Mouse (Mus musculus) thymus, adult 2 months (tissue): ENCODE measurements around the gene Hdac11.

Experiments used
- CTCF ChIP-seq: fragments of 200-500 bp; IDR thresholded peaks from 2 replicates; pipeline ENCODE4 v1.5.1; 2012; ENCODE audit warnings: mild to moderate bottlenecking, control low read depth, low read length, moderate library complexity, borderline replicate concordance; ENCODE audit not compliant: control insufficient read depth, poor library complexity, insufficient read depth; ENCODE audit errors: extremely low read depth
- POLR2A ChIP-seq: fragments of 200-500 bp; IDR thresholded peaks from 2 replicates; pipeline ENCODE4 v1.6.1; 2012; ENCODE audit warnings: mild to moderate bottlenecking, low read length, control low read depth, moderate library complexity; ENCODE audit not compliant: control insufficient read depth, poor library complexity, insufficient read depth; ENCODE audit errors: extremely low read depth

DNA sequence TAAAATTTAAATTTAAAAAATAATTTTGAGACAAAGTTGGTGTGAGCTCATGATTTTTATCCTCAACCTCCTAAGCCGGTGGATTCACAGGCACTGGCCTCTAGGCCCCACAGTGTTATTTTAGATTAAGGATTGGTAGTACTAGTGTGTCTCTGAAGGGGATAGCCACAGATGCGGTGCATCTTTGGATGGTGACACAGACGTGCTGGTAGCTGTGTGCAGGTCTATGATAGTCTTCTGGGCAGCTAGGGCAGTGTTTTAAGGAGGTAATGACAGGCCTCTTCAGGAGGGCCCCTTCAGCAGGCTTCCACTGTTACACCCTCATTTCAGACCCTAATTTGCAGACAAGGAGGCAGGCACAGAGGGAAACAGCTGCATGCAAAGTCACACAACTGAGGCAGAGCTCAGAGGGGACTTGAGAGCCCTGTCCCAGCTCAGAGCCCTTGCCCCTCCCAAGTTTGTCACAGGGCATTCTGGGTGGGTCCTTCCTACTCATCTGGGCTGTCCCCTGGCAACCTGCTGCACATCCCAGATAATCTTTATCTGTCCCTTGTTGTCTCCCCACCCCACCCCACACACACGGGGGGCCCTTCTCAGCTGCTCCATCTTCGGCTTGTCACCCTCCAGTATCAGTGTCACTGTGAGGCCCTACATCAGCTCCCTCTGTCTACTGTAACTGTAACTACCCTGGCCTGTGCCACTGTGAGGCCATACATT, 6.9 kb downstream of the Hdac11 start:
- no peak for TF ChIP-seq CTCF
- no peak for TF ChIP-seq POLR2A
